Mouse (Mus musculus): ENCODE measurements at regions not wholly inside any gene's neighbourhood (a gene's known extent, or its start where the extent isn't known, plus 50 kb on each side); places are given as distances from the start of the nearest gene placed in this dataset.

DNA sequence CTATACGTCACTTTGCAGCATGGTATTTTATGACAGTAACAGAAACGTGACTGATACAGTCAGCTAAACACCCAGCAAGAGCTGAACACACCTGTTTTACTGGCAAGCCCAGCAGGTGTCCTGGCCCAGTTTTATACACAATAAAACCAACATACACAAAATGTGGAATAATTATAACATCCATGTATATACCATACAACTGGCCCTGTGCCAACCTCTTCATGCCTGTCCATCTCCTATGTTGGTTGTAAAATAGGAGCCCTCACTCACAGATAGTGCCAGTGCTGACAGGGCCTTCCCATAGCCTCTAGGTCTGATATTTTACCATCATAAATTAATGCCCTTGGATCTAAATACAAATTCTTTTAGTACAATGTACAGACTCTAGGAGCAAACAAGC is 68.6 kb upstream of the Lmcd1 start:
- TF ChIP-seq CTCF (IDR thresholded peaks at IDR 0.05; ENCODE audit: low read depth, low read length) = no peak
- TF ChIP-seq POLR2A (IDR thresholded peaks at IDR 0.05; ENCODE audit: borderline replicate concordance, low read depth, low read length) = no peak
